8 mouse cellular contexts compared by ENCODE assay signal in the genomic region with DNA sequence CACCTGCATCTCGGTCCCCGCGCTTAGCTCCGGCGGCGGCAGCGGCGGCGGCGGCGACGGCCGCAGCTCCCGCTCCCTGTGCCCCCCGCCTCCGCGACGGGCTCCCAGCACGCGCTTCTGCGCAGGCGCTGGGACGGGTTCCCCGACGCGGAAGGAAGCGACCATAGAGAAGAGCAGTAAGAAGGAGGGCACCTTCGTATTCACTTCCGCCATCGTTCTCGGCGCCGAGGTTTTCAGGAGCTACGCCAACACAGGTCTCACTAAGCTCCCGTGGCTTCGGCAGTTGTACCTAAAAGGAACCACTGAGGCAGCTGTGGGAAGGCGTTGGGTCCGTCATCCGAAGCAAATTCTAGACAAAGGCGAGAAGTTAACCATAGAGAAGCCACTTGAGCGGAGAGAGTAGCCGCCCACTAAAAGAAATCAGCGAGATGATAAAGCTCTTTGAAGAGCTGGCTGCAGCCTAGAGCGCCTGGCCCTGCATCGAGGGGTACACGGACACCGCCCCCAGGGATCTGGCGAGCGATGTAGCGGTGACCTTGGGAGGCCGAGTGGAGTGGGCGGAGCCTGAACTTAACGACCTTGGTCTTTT. TPM values are rescaled to one million over a fixed set of nuclear protein-coding genes. Genes with fewer than 3 reads are reported as not detected.
A peak's percentile ranks its signal among the peaks of the same experiment; 100 is the strongest.
DNase-seq lines count a peak whose midpoint lies in the region; ATAC-seq and TF ChIP-seq lines count a peak whose summit lies in the region.

A gene (minus strand): TSS at position 432 of the 589 bp plus-strand sequence.

- H3K27ac ChIP-seq in bone marrow macrophage, adult 2 months (ENCODE audit: insufficient read depth, low read depth, low read length), result peak within 1 kb of the TSS; percentile 93
- peak within 1 kb of the TSS; percentile 76 for H3K27ac ChIP-seq in embryonic fibroblast, embryonic 13.5 days (ENCODE audit: insufficient read depth, low read length)
- H3K27ac ChIP-seq in kidney, embryonic 15.5 days, result peak within 1 kb of the TSS; percentile 98

- ATAC-seq in kidney, embryonic 15.5 days (replicated peaks; ENCODE audit: low FRiP score), result peak; percentile 93
- ATAC-seq in monocyte, adult 5-6 weeks (replicated peaks; ENCODE audit: insufficient number of reproducible peaks, low FRiP score, low TSS enrichment, poor library complexity, severe bottlenecking), result peak; percentile 83

- peak within 1 kb of the TSS; percentile 96 for H3K9ac ChIP-seq in kidney, embryonic 15.5 days

- DNase-seq in B cell, adult 2 months, result peak; percentile 89
- peak; percentile 92 for DNase-seq in heart, adult 9 months (ENCODE audit: low spot score in 2 of 2)
- peak; percentile 89 for DNase-seq in liver
- DNase-seq in spleen, postnatal 4 days (ENCODE audit: low spot score in 2 of 2), result peak; percentile 86 to 93

- under 1% methylated on average over 53 of the region's 53 CpGs for WGBS in kidney, embryonic 15.5 days

- no peak for TF ChIP-seq POLR2A in bone marrow macrophage, adult 2 months (IDR thresholded peaks at IDR 0.05; ENCODE audit: borderline replicate concordance, low read depth, low read length)
- peak; percentile 71 for TF ChIP-seq POLR2A in embryonic fibroblast, embryonic 13.5 days (IDR thresholded peaks at IDR 0.05; ENCODE audit: low read depth, low read length)

- no peaks in the 10 kb centered on the region for H3K9me3 ChIP-seq in kidney, embryonic 15.5 days (replicated peaks)

- H3K4me1 ChIP-seq in bone marrow macrophage, adult 2 months (ENCODE audit: control insufficient read depth, insufficient read depth, low read length), result peaks cover 13% of the 10 kb centered on the region
- peaks cover 2% of the 10 kb centered on the region; the same call in 1 of the 2 replicates for H3K4me1 ChIP-seq in embryonic fibroblast, embryonic 13.5 days (ENCODE audit: control insufficient read depth, insufficient read depth, low read length)
- H3K4me1 ChIP-seq in kidney, embryonic 15.5 days, result peaks cover 27% of the 10 kb centered on the region

- H3K36me3 ChIP-seq in kidney, embryonic 15.5 days, result peaks cover 30% of the 10 kb centered on the region

- TF ChIP-seq CTCF in bone marrow macrophage, adult 2 months (IDR thresholded peaks at IDR 0.05; ENCODE audit: low read depth, low read length), result no peak
- peak; percentile 38; the same call in 1 of the 2 replicates for TF ChIP-seq CTCF in embryonic fibroblast, embryonic 13.5 days (IDR thresholded peaks at IDR 0.05; ENCODE audit: borderline replicate concordance, insufficient read depth, low read length)

- no peaks in the 10 kb centered on the region for H3K27me3 ChIP-seq in kidney, embryonic 15.5 days

- peak within 1 kb of the TSS; percentile 83 for H3K4me2 ChIP-seq in kidney, embryonic 15.5 days

- peak within 1 kb of the TSS; percentile 94 for H3K4me3 ChIP-seq in bone marrow macrophage, adult 2 months (ENCODE audit: insufficient read depth, low read length)
- peak within 1 kb of the TSS; percentile 73 for H3K4me3 ChIP-seq in embryonic fibroblast, embryonic 13.5 days (ENCODE audit: insufficient read depth, low read length)
- H3K4me3 ChIP-seq in kidney, embryonic 15.5 days (replicated peaks), result peak within 1 kb of the TSS; percentile 97

RNA-seq across cellular contexts. Expression of the gene that starts here (rescaled TPM):
- polyA plus RNA-seq in bone marrow macrophage, adult 2 months (2012; ENCODE audit: insufficient read depth, insufficient read length, missing spikeins), result 26.1 and 27.6 TPM in 2 replicates
- 27.7 and 31.3 TPM in 2 replicates for polyA plus RNA-seq in embryonic fibroblast, embryonic 13.5 days (2011; ENCODE audit: insufficient read length, low read depth, missing spikeins)
- 52.7 and 56.0 TPM in 2 replicates for polyA plus RNA-seq in kidney, embryonic 15.5 days (2015; fragmentation: Nextera tagmentation; extraction: Ambion mirVana)
- total RNA-seq in monocyte, adult 5-6 weeks (2017), result 9.4 to 32.9 TPM (median 15.4 TPM) in 3 replicates

Comparison
In these comparisons a context has a peak if more than half of its experiments do, and no peak if none do; other contexts are left out.
1. Peak in every context shown above with its lines: DNase-seq, ATAC-seq, H3K4me3 ChIP-seq and H3K27ac ChIP-seq.